Mouse (Mus musculus) urinary bladder, adult 2 months (tissue): ENCODE results near the gene Skil. TPM values are rescaled to one million over a fixed set of nuclear protein-coding genes. Genes with fewer than 3 reads are reported as not detected.

Source experiments
- DNase-seq: peaks from one replicate; pipeline ENCODE4 v3.0.0; 2022; ENCODE audit warnings: low spot score
- polyA plus RNA-seq: library from polyadenylated mRNA; depleted of rRNA; stranded (reverse); fragments of >200 nt; gene quantifications from 2 replicates; pipeline ENCODE4 v1.2.3, GENCODE M21; 2012; rRNA removed

Gene Skil
- polyA plus RNA-seq = 14.0 and 15.0 TPM in 2 replicates

DNA sequence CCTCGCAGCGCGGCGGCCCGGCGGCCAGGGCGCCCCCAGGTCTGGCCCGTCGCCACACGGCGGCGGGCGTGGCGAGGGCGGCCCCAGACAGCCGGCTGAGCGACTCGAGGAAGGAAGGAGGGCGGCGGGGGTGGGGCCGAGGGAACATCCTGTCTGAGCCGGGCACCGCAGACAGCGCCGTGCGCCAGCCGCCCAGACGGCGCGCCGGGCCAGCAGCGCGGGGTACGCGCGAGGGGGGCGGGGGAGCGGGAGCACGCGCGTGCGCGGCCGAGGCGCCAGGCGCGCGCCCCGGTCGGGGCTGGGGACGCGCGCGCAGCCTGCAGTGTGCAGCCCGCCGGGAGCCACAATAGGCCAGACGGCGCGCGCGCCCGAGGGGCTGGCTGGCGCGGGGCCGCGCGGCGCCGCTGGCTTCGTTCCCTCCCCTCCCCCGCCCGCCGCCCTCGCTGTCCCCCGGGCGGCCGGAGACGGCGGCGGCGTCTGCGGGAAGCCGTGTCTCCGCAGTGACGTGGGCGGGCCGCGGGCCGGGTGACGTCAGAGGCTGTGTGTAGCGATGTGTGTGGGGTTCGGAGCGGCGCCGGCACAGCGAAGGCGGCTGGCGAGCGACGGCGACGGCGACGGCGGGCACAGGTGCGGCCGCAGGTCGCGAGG, at the start of gene Skil:
Gene Skil, plus strand, starts transcription at position 528 of the 648 bp plus-strand sequence.
- DNase-seq = peak; percentile 90

DNA sequence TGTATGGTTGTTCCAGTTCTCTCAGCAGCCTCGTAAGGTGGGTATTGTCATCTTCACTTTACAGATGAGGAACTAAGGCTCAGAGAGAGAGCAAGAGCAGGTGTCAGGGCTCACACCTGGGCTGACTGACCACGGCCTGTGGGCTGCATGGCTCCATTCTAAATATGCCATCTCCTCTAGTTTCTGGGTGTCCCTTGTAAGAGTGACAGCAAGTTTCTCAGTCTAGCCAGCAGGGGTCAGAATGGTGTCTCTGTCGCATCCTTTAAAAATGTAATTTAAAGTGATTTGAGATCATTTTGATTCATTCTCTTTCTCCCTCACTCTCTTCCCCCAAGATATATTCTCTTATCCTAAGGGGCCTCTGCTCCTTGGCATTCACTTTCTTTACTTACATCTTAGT, 47.6 kb upstream of the Skil start:
- no peak for DNase-seq

DNA sequence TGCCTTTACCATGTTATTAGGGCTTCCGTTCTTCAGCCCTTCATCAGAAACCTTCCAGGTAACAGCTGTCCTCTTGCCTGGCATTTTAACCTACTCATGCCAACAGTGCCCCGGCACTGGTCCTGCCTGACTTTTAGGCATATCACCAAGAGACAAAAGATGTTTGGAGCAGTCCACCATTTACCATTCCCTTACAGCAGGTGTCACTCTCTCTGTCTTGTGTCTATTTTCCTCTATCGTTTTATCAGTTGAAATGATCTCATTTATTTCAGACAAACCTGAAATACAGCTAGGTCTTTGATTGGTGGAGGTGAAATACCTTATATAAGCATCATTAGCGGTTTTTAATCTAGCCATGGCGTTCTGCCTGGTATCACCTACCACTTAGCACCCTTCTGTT, 45.8 kb upstream of the Skil start:
- DNase-seq = no peak

DNA sequence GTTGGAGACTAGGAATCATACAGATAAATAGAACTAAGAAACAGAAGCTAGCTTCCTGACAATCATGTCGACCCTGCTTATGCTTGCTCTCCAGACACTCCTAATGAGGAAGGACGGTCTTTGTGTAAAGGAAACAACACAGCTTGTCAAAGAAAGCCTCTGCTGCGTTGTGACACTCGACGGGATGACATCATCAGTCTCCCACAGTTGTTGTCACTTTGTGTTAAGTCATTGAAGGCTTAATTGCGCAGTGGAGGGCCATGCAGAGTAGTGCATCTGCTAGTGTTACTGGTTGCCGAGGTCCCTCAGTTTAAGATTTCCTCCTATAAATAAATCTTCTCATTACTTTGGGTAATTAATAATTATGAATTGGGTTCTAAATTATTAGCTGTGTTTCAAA, 44.5 kb upstream of the Skil start:
- DNase-seq = no peak

DNA sequence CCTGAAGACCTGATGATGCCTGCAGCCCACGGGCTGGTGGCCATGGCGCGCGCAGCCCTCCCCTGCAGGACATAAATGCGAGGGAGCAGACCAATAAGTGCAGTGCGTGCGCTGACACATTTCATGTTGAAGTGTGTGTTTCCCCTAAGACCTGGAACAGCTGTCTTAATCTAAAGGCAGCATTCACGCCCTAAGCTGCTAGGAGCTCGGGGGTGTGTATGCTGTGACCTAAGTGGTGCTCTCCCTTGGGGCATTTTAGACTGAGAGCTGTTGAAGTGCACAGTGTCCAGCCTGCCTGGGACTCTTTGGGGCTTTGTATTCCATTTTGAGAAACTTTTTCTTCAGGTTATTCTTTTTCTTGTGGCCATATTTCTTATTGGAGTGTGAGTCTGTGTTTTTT, 43.1 kb upstream of the Skil start:
- DNase-seq = no peak

DNA sequence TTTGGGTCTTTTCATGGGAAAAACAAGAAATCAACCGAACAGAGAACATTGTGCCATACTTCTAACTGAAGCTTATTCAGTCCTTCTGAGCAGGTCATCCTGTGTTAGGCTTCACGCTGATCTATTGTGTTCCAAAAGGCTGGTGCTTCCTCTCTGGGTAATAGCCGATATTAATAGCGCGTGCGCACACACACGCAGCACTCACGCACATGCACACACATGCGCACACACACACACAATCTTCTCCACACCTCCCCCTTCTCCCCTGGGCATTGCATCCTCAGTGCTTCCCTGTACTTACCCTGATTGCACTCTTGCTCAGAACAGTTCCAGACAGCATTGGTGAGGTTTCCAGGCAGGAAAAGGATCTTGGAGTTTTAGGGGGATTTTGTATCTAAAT, 41.7 kb upstream of the Skil start:
- no peak for DNase-seq

DNA sequence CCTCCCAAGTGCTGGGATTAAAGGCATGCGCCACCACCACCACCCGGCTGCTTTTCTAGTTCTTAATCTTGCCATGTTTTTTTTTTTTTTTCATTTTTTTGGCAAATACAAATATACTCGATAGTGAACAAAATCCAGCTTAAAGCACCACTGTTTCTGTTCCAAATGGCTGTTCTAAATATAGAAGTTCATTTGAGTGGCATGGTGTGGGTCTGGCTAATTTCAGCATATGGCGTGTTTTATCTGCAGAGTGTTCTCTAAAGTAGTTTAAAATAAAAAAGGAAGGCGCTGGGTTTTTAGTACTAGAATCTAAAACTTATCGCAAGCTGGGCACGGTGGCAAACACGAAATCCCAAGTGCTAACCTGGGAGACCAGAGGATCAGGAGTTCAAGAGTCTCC, 40.0 kb upstream of the Skil start:
- DNase-seq = no peak

DNA sequence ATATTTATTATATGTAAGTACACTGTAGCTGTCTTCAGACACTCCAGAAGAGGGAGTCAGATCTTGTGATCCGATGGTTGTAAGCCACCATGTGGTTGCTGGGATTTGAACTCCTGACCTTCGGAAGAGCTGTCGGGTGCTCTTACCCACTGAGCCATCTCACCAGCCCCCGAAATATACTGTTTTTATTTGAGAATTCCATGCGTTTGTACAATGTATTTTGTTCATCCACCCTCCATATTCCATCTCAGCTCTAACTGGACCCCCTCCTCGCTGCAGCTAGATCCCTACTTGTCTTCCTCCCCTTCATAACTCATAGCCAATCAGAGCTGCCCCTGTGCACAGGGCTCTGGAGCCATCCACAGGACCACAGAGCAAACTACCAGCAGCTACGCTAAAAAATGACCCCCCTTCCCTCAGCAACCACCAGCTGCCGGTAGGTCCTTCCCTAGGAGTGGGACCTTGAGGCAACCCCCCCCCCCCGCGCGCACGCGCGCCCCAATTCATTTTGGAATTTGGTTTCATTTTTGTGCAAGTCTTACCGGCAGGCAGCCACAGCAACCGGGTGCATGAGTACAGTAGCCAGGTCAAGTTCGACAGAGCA, 38.7 kb upstream of the Skil start:
- no peak for DNase-seq

DNA sequence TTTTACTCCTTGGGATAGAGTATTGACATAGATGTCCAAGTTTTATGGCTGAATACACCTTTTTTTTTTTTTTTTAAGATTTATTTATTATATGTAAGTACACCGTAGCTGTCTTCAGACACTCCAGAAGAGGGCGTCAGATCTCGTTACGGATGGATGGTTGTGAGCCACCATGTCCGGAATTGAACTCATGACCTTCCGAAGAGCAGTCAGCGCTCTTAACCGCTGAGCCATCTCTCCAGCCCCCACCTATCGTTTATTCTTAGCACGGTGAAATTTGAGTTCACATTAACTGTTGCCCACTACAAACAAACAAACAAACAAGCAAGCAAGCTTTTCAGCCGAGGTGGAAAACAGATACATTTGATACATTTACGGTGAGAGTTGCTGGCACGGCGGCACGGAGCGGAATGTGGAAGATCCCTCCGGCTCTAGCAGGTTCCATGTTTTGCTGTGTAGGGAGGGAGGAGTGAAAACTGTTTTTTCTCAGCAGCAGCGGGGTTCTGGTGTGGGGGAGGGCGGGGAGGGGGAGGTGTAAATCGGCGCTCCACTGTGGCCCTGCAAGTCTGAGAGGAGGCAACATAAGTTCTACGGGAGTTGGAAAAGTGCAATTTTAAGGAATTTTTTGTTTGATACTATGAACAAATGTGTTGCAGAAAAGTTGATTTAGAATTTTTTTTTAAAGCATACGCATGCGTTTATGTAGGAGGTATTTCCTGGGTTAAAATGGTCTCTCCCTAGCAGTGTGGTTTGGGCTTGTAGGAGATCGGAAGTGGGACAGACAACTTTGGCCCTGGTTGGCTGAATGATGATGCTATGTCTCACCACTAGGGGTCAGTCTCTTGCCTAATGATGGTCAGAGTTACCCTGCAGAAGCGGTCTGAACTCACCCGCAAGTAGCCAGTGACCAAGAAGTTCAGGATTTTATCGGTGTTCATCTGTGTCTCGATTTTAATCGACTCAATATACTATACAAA, 37.9 kb upstream of the Skil start:
- no peak for DNase-seq

DNA sequence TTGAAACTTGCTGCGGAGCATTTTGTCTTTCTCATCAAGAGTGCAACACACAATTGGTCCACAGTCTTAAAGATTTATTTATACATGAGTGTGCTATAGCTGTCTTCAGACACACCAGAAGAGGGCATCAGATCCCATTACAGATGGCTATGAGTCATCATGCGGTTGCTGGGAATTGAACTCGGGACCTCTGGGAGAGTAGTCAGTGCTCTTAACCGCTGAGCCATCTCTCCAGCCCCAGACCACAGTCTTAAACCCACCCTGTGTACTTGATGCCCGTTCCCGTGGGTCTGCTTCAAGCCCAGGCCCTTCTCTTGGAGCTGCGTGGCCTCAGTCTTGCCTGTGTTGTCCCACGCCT, 34.1 kb upstream of the Skil start:
- DNase-seq = no peak

DNA sequence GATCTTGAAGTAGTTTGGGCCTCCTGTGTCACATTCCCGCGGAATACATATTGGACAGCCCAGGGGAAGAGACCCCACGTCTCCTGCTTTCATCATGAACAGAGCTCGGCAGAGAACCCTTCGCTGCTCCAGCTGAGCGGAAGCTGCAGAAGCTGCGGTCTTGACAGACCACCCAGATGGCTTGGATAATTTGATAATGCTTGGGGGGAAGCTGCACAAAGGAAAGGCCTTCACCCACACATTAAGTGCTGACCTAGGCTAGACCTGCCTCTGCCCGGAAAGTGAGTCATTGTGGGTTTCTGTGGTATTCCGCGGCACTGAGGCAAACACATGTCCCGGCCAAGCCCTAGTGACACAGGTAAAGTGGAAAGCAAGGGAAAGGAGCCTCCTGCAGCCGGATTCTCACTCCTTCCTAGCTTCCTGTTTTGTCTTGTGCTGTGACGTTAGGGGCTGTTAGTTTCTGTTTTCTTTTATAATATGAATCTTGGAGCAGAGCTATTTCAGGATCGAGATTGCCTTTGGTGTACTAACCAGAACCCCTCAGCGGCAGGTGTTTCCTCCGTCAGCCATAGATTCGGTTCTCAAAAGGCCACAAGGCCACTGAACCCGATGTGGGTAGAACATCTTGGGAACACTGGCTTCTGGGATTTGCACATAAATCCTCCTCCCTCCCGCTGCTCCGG, 33.6 kb upstream of the Skil start:
- no peak for DNase-seq

DNA sequence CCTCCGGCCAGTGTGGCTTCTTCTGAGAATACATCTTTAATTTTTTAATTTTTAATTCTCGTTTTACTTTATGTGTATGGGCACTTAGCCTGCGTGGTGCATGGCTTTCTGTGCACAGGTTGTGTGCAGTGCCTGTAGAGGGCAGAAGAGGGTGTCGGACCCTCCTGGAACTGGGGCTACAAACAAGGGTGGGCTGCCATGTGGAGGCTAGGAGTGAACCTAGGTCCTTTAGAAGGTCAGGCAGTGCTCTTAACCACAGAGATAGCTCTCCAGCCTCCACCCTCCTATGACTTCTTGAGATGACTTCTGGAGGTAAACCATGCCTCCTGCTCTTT, 33.1 kb upstream of the Skil start:
- no peak for DNase-seq

DNA sequence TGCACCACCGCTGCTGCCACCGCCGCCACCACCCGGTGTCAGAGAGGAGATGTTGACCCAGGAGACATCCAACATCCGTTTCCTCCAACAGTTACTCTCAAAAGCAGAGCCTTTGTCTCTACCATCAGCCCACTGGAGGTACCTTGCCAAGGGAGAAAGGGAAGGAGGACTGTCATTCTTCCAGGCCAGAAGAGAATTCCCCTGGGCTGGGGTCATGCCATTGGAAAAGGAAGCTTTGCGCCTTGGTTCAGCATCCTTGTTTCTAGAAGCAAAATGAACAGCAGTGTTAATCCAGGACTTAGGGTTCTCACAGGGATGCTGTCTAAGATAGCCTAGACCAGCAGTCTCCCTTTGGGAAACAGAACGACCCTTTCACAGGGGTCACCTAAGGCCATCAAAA, 32.5 kb upstream of the Skil start:
- DNase-seq = no peak

DNA sequence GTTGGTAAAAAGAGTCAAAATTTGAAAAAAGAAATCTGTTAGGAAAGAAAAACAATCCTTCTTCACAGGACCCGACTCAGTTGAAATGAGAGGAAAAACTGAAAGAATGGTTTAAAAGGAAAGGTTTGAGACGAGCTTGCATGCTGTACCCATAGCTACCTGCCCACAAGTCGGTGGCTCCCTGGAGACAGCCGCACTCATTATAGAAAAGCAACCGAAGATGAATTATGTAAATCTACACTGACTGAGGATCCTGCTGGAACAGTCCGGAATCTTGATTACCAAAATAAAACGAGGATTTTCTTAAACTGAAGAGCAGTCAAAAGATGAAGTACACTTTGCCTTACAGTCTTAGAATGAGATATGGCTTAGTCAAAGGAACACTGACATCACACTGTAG, 26.4 kb upstream of the Skil start:
- DNase-seq = no peak

DNA sequence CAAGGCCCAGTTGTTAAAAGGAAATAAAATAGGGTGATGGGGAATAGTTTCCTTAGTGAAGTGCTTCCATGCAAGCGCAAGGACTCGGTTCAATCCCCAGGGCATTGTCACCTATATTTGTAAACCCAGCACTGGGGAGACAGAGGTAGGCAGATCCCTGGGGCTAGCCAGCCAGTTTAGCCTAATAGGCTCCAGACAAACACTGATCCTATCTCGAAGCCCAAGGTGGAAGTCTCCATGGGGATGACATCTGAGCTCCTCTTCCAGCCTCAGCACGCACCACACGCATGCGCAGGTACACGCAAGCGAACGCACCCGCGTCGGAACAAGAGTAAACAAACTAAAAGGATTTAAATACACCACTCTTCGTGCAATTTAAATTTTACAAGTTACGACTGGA, 23.1 kb upstream of the Skil start:
- no peak for DNase-seq

DNA sequence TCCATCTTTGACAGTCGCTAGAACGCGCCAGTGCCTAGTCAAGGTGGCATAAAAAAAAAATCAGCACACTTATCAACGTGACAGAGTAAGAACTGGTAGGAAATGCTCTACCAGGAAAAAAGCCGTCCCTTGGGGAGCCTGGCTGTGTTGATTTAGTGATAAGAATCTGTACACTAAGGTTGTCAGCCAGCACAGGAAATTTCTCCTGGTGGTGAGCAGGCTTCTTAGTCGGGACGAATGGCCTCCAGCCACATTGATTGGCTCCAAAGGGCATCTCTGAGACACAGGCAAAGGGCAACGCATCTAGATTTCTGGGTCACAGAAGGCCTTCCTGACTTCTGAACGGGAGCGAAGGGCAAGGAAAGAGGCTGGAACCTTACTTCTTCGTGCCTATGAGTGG, 19.1 kb upstream of the Skil start:
- no peak for DNase-seq

DNA sequence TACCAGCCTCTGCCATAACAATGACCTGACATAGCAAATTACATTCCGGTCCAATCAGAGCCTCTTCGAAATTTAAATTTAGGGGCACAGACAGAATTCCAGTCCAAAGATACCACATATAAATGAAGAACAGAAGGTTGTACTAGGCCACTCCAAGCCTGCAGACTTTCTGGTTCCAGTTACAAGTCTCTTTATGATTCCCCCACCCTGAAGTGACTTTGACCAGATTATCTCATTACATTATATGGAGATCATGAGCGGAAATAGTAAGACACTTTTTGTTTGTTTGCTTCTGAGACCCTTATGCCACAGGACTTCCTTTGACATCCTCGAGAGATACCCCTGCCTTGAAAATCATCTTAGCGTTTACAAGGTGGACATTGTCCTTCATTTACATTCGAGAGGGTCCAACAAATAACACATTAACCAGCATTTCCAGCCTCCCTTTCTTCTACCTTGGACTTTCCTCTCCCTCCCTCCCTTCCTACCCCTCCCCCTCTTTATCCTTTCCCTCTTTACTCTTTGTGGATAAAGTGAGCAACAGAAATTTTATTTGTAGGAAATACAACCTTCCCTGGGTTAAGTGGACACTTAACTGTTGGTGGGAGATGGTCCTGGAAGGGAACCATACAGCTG, 17.7 kb upstream of the Skil start:
- DNase-seq = no peak

DNA sequence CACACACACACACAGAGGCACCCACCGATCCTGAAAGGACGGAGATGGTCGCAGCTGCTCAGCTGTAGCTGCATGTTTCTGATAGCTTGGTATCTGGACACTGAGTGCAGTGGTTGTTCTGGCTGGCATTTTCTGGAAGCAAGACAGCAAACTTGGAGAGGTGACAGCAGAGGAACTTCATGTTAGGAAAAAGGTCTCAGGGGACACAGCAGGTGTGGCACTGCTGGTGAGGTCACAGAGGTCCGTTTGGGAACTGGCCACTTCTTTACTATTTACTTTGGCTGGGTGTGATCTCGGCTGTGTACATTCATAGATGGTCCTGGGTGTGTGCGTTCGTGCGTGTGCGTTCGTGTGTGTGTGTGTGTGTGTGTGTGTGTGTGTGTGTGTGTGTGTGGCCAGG, 15.4 kb upstream of the Skil start:
- no peak for DNase-seq

DNA sequence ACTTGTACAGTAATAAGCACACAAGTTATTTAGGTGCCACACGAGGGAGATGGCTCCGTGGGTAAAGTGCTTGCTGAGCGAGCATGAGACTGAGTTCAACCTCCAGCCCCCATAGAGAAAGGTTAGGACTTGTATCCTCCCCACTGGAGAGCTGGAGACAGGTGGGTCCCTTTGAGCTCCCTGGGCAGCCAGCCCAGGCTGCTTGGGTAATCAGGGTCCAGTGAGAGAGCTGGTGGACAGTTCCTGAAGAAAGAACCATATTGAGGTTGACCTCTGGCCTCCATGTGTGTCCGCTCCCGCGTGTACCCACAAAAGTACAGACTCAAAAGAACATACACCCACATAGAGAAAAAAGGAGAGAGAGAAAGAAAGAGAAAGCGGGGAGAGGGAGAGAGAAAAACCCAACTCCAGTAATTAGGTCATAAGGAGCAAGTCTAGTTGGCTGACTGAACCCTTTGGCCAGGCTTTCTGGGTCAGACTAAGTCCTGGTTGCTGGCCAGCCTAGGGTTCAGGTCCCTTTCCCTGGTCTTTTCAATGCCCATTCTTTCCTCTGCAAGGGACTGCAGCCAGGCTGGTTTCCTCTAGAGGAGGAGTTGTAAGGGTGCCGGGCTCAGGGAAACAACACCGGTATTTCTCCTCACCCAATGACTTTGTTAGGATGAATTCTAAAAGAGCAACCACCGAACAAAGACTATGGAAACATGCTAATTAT, 13.9 kb upstream of the Skil start:
- no peak for DNase-seq

DNA sequence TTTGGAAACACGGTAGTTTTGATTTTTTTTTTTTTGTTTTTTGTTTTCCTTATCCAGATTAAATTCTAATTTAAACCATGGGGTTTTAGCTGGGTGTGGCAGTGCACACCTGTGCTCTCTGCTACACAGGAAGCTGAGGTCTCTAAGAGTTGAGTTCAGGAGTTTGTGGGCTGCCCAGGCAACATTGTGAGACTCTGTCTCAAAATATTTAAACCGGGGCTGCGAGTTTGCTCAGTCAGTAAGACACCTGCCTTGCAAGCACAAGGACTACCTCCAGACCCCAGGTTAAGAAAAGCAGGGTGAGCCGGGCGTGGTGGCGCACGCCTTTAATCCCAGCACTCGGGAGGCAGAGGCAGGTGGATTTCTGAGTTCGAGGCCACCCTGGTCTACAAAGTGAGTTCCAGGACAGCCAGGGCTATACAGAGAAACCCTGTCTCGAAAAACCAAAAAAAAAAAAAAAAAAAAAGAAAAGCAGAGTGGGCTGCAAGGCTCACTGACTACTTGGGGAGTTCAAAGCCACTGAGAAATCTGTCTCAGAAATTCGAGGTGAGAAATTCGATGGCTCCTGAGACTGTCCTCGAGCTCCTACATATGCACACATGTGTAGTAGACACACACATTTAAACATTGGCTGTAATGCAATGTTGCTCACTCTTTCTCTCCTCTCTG, 11.9 kb upstream of the Skil start:
- DNase-seq = no peak
